Mouse (Mus musculus) midbrain, embryonic 16.5 days (tissue): ENCODE measurements at regions not wholly inside any gene's neighbourhood (a gene's known extent, or its start where the extent isn't known, plus 50 kb on each side); places are given as distances from the start of the nearest gene placed in this dataset.
A peak's percentile ranks its signal among the peaks of the same experiment; 100 is the strongest.
"Not testable (repeated sequence)": the region's sequence is repeated elsewhere in the genome, so short reads cannot be mapped to it uniquely, and the experiment has no call there.

Experiments used
- ATAC-seq: fragments of 200-750 bp; cut with Nextera tagmentation; 2 replicates; pipeline ENCODE4 v1.8.0; 2017; ENCODE audit warnings: moderate TSS enrichment
- H3K27ac ChIP-seq: fragments of 300-500 bp; sonication (generic); 2 replicates; pipeline ENCODE4 v1.5.1; 2014; ENCODE audit warnings: mild to moderate bottlenecking, low read length, mixed read lengths
- H3K27me3 ChIP-seq: fragments of 300-500 bp; sonication (generic); 2 replicates; pipeline ENCODE4 v1.6.1; 2014; ENCODE audit warnings: low read depth, low read length, mixed read lengths; ENCODE audit not compliant: control insufficient read depth, insufficient read depth
- H3K36me3 ChIP-seq: fragments of 300-500 bp; sonication (generic); 2 replicates; pipeline ENCODE4 v1.6.1; 2014; ENCODE audit warnings: mild to moderate bottlenecking, low read length, moderate library complexity, mixed read lengths; ENCODE audit not compliant: control insufficient read depth, insufficient read depth
- H3K4me1 ChIP-seq: fragments of 300-500 bp; sonication (generic); 2 replicates; pipeline ENCODE4 v1.6.1; 2014; ENCODE audit warnings: mild to moderate bottlenecking, low read length, mixed read lengths; ENCODE audit not compliant: control insufficient read depth, insufficient read depth
- H3K4me2 ChIP-seq: fragments of 300-500 bp; sonication (generic); 2 replicates; pipeline ENCODE4 v1.6.1; 2014; ENCODE audit warnings: mild to moderate bottlenecking, low read length, mixed read lengths
- H3K4me3 ChIP-seq: fragments of 300-500 bp; sonication (generic); 2 replicates; pipeline ENCODE4 v1.5.1; 2014; ENCODE audit warnings: low read depth, mild to moderate bottlenecking, low read length, moderate library complexity, mixed read lengths
- H3K9ac ChIP-seq: fragments of 300-500 bp; sonication (generic); 2 replicates; pipeline ENCODE4 v1.6.1; 2014; ENCODE audit warnings: low read depth, low read length, mixed read lengths
- H3K9me3 ChIP-seq: fragments of 300-500 bp; sonication (generic); replicated peaks from 2 replicates; pipeline ENCODE4 v1.6.1; 2014; ENCODE audit warnings: mild to moderate bottlenecking, low read length, mixed read lengths; ENCODE audit not compliant: control insufficient read depth, poor library complexity, severe bottlenecking
- WGBS: fragments of 180-500 bp; shearing (Covaris S2); extraction: QIAGEN DNeasy Blood & Tissue Kit; methylation state at CpG from one replicate; pipeline ENCODE4 v1.1.7; 2014; 5-methylcytosine and 5-hydroxymethylcytosine counted together

DNA sequence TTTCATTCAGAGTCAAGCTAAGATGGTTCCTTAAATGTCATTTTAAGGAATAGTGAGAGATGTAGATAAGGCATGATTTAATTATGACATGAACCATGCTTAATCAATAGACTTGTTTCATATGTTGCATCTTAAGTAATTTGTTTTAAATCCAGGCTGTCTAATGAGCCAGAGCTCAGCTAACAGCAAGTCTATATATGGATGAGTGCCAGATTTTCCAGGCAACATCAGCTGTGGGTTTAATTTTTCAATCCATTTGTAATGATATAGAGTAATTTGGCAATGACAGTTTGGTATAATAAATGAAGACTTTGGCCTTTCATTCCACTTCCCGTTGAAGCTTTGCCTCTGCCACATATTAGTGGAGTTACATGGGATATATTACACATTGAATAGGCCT, 677.3 kb upstream of the Sorcs1 start:
- Histone ChIP-seq H3K9me3 (no peaks in the 10 kb centered on the region), H3K9ac (no peak overlapping the region), H3K4me3 (no peak overlapping the region), H3K4me1 (no peaks in the 10 kb centered on the region), H3K27me3 (no peaks in the 10 kb centered on the region), H3K4me2 (no peak overlapping the region), H3K27ac (no peak overlapping the region), H3K36me3 (no peaks in the 10 kb centered on the region)
- WGBS: 70% methylated on average over 1 of the region's 1 CpGs
- ATAC-seq: no peak

DNA sequence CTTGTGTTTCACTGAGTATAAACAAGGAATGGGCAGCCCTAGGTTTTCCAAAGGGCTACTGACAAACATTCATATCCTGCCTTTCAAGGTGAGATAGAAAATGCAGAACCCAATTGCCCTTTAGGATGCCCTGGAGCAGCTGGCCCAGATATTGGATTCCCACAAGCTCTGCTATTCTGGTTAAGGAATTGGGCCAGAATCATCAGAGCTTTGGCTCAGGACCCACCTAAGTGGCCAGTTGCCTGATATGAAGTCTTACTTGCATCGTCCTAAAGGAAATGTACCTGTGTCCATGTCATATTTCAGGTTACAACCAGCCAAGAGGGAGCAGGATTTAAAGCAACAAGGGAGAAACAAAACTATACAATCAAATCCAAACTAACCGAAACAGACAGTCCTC, 662.0 kb upstream of the Sorcs1 start:
- no peak overlapping the region for H3K4me2 ChIP-seq
- WGBS: 91% methylated on average over 2 of the region's 2 CpGs
- ATAC-seq: no peak

DNA sequence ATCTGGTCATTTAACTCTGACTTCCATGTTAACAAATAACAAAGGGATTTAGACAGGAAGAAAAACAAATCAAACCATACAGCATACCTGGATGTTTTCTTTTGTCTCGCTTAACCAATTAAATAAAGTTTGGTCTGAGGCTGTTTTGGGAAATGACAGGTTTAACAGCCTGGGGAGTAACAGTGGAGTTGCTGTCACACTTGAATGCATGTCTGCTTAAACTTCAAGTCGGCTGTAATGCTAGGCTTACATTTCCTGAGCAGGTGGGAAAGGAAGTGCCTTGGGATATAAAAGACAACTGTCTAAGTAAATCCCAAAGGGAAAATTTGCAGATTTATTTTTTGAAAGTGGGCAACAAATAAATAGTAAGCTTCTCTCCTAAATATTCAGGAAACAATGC, 651.6 kb upstream of the Sorcs1 start:
- no peak for ATAC-seq
- Histone ChIP-seq H3K4me3 (no peak overlapping the region), H3K9me3 (no peaks in the 10 kb centered on the region), H3K4me2 (no peak overlapping the region), H3K36me3 (no peaks in the 10 kb centered on the region), H3K27me3 (no peaks in the 10 kb centered on the region), H3K27ac (no peak overlapping the region), H3K4me1 (no peaks in the 10 kb centered on the region), H3K9ac (no peak overlapping the region)
- 60% methylated on average over 2 of the region's 2 CpGs for WGBS

More for the DNA sequence above, 662.0 kb upstream of the Sorcs1 start:
- Histone ChIP-seq H3K4me3 (no peak overlapping the region), H3K9ac (no peak overlapping the region), H3K9me3 (no peaks in the 10 kb centered on the region), H3K36me3 (no peaks in the 10 kb centered on the region), H3K27me3 (no peaks in the 10 kb centered on the region), H3K4me1 (no peaks in the 10 kb centered on the region), H3K27ac (no peak overlapping the region)

DNA sequence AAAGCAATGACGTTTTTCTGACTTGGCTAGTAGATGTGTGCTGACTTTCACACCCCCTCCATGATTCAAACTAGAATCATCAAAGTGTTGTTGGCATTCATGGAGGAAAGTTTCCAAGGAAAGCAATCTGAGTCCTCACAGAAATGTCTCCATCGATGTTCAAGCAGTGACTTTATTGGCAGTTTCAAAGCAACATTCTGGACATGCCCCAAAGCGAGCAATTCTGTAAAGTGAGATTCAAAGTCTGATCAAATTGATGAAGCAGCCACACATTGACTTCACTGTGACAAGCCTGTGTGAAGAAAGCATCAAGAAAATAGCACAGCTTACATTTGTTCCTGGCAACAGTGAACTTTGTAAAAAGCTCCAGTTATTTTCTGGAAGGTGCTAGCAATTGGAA, 625.3 kb upstream of the Sorcs1 start:
- Histone ChIP-seq H3K4me3 (no peak overlapping the region), H3K4me1 (no peaks in the 10 kb centered on the region), H3K9ac (no peak overlapping the region), H3K27ac (no peak overlapping the region), H3K9me3 (no peaks in the 10 kb centered on the region), H3K27me3 (no peaks in the 10 kb centered on the region), H3K4me2 (no peak overlapping the region), H3K36me3 (no peaks in the 10 kb centered on the region)
- ATAC-seq: no peak
- WGBS: 80% methylated on average over 3 of the region's 3 CpGs

DNA sequence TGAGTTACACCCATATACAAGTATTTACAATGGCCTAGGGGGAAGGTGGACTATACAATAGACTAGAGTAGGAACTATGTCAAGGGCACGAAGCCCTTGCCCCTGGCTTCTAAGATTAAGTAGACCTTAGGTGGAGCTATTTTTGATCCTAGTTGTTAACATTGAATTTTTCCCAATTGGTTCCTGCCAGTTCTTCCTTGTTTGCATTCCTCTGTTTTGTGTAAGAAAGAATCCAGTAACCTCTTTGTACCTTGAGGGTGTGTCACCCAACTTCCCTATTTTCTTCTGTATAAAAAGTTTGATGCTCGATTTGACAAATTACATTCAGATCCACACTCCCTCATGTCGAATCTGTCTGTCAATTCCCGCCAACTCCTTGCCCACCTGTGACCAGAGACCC, 618.2 kb upstream of the Sorcs1 start:
- H3K36me3 ChIP-seq, H3K27ac ChIP-seq, ATAC-seq, H3K4me2 ChIP-seq, H3K4me3 ChIP-seq, H3K9ac ChIP-seq, H3K4me1 ChIP-seq, H3K27me3 ChIP-seq, H3K9me3 ChIP-seq: not testable (repeated sequence)
- 94% methylated on average over 4 of the region's 4 CpGs for WGBS

DNA sequence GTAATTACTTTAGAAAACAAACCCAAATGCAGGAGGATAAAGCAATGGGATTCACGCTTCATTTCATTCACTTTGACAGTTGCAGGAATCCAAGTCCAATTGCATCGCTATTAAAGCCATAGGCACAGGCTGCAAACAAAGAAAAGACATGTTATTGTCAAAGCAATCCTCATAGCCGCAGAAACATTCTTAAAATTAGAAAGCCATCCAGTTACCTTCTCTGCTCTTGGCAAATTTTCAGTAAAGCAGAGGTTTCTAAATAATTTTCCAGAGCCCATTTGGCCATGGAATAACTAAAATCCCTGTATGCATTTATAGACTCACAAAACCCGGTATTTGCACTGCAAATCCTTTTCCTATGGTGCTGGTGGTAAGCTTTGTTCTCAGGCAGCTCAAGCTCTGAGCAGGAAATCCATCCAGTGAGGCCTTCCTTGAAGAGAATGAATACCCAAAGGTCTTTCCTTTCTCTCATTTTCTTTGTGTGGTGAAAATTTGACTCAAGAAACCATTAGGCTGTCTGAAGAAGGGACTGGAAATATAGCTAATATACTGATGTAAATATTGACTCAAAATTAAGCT, 590.6 kb upstream of the Sorcs1 start:
- H3K4me2 ChIP-seq: no peak overlapping the region
- no peaks in the 10 kb centered on the region for H3K9me3 ChIP-seq
- peak overlapping the region; percentile 58; the same call in 1 of the 2 replicates for H3K27ac ChIP-seq
- H3K36me3 ChIP-seq: no peaks in the 10 kb centered on the region
- WGBS: 6% methylated on average over 4 of the region's 4 CpGs
- H3K4me1 ChIP-seq: peaks cover 7% of the 10 kb centered on the region
- ATAC-seq: no peak
- H3K4me3 ChIP-seq: no peak overlapping the region
- no peaks in the 10 kb centered on the region for H3K27me3 ChIP-seq
- H3K9ac ChIP-seq: 0 out of 2 replicates have a peak overlapping the region, but pooled peaks have one; percentile 20

DNA sequence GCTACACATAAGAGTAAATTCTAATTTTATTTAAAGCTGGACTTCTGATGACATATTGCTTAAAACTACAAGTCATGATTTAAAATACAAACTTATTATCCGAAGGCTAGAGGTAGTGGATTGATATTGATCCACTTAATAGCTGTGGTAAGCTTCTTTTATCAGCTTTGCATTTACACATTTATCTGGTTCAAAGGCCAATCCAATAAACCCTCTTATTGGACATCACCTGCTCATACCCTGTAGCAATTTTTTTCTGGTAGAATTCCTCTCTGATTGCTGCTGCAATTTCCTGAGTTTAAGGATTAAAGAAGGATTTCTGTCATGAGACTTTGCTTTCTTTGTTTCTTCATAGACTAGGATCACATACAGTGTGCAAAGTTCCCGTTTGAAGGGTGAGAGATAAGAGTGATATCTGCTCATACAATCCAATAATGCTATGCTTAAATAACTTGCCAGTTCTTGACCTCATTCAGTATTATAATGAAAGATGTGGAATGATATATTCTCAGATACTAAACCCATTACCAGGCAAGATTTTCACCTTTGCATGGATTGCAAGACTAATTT, 561.9 kb upstream of the Sorcs1 start:
- H3K27ac ChIP-seq: no peak overlapping the region
- H3K9ac ChIP-seq: no peak overlapping the region
- H3K4me2 ChIP-seq: no peak overlapping the region
- no peaks in the 10 kb centered on the region for H3K27me3 ChIP-seq
- H3K4me3 ChIP-seq: no peak overlapping the region
- ATAC-seq: no peak
- H3K36me3 ChIP-seq: no peaks in the 10 kb centered on the region
- no peaks in the 10 kb centered on the region for H3K4me1 ChIP-seq
- 60% methylated on average over 2 of the region's 2 CpGs for WGBS
- H3K9me3 ChIP-seq: no peaks in the 10 kb centered on the region

DNA sequence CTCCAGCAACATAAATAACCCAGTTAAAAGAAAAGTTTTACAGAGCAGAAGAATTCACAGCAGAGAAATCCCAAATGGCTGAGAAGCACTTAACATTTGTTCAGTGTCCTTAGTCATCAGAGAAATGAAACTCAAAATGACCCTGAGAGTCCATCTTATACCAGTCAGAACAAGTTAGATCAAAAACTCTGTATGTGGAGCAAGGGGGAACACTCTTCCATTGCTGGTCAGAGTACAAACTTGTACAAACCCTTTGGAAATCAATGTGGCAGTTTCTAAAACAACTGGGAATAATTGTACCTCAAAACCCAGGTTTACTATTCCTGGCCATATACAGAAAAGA, 559.7 kb upstream of the Sorcs1 start:
- ATAC-seq: no peak
- Histone ChIP-seq H3K36me3 (no peaks in the 10 kb centered on the region), H3K4me1 (no peaks in the 10 kb centered on the region), H3K27me3 (no peaks in the 10 kb centered on the region), H3K4me3 (no peak overlapping the region), H3K9me3 (no peaks in the 10 kb centered on the region), H3K9ac (no peak overlapping the region), H3K4me2 (no peak overlapping the region), H3K27ac (no peak overlapping the region)

DNA sequence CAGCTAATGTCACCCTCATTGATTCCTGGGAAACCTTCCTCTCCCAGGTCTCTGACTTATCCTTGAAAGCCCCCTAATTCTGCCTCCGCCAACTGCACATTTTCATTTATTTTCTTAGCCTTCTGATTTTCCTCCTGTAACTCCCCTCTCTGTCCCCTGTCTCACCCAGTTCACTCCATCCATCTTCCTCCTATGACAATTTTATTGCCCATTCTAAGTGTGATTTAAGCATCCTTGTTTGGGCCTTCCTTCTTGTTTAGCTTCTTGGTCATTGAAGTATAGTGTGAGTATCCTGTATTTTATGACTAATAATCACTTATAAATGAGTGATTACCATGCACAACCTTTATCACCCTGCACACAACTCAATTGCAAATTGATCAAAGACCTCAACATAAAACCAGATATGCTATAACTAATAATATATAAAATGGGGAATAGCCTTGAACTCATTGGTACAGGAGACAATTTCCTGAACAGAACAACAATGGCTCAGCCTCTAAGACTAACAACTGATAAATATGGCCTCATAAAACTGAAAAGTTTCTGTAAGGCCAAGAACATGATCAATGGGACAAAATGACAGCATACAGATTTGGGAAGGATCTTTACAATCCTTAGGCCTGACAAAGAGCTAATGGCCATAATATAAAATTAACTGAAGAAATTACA, 559.2 kb upstream of the Sorcs1 start:
- H3K27me3 ChIP-seq: no peaks in the 10 kb centered on the region
- H3K4me3 ChIP-seq: no peak overlapping the region
- no peak for ATAC-seq
- H3K36me3 ChIP-seq: no peaks in the 10 kb centered on the region
- no peak overlapping the region for H3K27ac ChIP-seq
- WGBS: 96% methylated on average over 1 of the region's 1 CpGs
- no peak overlapping the region for H3K4me2 ChIP-seq
- H3K9ac ChIP-seq: no peak overlapping the region
- H3K9me3 ChIP-seq: no peaks in the 10 kb centered on the region
- H3K4me1 ChIP-seq: no peaks in the 10 kb centered on the region
